Mouse (Mus musculus): ENCODE measurements around the gene Rarg. TPM values are rescaled to one million over a fixed set of nuclear protein-coding genes. Genes with fewer than 3 reads are reported as not detected.

Rarg gene
- total RNA-seq (2014; rRNA removed): 6.5 and 12.3 TPM in 2 replicates
- polyA plus RNA-seq (2015; fragmentation: Nextera tagmentation; extraction: Ambion mirVana): 4.5 and 4.6 TPM in 2 replicates

DNA sequence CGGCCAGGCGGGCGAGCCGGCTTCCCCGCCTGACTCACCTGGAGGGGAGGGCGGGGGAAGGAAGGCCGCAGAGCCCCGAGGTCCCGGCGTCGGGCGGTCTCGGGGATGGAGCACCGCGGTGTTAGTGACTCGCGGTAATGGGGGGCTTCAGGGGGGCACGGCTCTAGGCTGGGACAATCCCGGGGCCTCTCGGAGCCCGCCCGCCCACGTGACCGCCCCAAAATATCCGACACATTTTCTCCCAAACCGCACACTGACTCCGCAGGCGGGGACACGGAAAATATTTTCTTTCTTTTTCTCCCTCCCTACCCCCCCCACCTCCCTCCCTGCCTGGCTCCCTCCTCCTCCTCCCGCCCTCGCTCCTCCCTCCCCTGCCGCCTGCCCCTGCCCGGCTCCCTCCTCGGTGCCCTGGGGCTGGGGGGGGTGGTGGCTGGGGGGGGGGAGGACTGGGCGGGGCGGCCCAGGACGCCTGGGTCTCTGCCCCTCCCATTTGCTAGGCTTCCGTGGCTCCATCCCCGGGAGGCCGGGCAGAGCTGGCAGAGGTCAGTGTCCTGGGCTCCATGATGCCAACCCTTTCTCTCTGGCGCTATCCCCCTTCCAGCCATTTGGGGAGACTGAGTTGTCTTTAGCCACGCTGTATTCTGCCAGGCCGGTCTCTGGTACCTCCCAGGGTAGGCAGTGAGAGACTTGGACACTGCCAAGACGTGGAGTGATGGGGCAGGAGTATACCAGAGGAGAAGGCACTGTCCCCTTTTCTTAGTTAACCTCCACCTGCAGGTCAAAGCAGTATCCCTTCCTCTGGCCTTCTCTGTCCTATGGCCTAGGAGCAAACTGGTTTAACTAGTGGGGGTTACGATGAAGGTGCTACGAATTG, at the start of gene Rarg:
TSS of gene Rarg (minus strand) at position 316 of the 874 bp plus-strand sequence.
- TF ChIP-seq CTCF (IDR thresholded peaks at IDR 0.05; ENCODE audit: low read depth): no peak
- peaks cover 4% of the 10 kb centered on the region; the same call in 1 of the 2 replicates for H3K27me3 ChIP-seq (ENCODE audit: insufficient read depth, low read length)
- peak; percentile 48 for ATAC-seq
- H3K4me2 ChIP-seq (ENCODE audit: low read depth): peak within 1 kb of the TSS; percentile 96
- H3K27ac ChIP-seq (ENCODE audit: low read depth, low read length): no peak within 1 kb of the TSS
- no peaks in the 10 kb centered on the region for H3K9me3 ChIP-seq (ENCODE audit: low read length)
- peak; percentile 20 for DNase-seq
- no peaks in the 10 kb centered on the region for H3K36me3 ChIP-seq (ENCODE audit: insufficient read depth)
- H3K4me3 ChIP-seq (ENCODE audit: low read depth, low read length): peak within 1 kb of the TSS; percentile 55
- WGBS: under 1% methylated on average over 37 of the region's 46 CpGs
- peak within 1 kb of the TSS; percentile 65 for H3K9ac ChIP-seq
- H3K4me1 ChIP-seq (ENCODE audit: insufficient read depth): peaks cover 10% of the 10 kb centered on the region; the same call in 1 of the 2 replicates

DNA sequence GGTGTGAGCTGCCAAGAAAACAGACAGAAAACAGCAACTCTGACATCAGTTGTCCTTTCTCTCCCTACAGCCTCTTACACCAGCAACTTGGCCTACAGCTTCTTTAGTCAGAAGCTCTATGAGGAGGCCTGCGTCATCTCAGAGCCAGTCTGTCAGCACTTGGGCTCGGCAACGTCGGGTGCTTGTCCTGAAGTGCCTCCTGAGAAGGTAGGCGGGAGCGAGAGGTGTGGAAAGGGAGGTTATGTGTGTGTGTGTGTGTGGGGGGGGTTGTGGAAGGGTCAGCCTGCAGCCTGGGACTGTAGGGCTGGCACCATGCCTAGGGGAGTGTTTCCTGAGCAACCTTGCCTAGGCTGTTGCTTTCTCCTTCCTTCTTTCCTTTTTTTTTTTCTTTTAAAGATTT, 45.2 kb upstream of the Rarg start:
- 0 out of 2 replicates have a peak, but pooled peaks cover 3% of the 10 kb centered on the region for H3K36me3 ChIP-seq (ENCODE audit: insufficient read depth)
- no peaks in the 10 kb centered on the region for H3K4me1 ChIP-seq (ENCODE audit: insufficient read depth)
- H3K9ac ChIP-seq: no peak overlapping the region
- no peak overlapping the region for H3K27ac ChIP-seq (ENCODE audit: low read depth, low read length)
- no peak overlapping the region for H3K4me2 ChIP-seq (ENCODE audit: low read depth)
- no peak for TF ChIP-seq CTCF (IDR thresholded peaks at IDR 0.05; ENCODE audit: low read depth)
- H3K9me3 ChIP-seq (ENCODE audit: low read length): no peaks in the 10 kb centered on the region
- no peaks in the 10 kb centered on the region for H3K27me3 ChIP-seq (ENCODE audit: insufficient read depth, low read length)
- no peak overlapping the region for H3K4me3 ChIP-seq (ENCODE audit: low read depth, low read length)
- ATAC-seq: no peak
- DNase-seq: no peak
- 95% methylated on average over 6 of the region's 6 CpGs for WGBS

DNA sequence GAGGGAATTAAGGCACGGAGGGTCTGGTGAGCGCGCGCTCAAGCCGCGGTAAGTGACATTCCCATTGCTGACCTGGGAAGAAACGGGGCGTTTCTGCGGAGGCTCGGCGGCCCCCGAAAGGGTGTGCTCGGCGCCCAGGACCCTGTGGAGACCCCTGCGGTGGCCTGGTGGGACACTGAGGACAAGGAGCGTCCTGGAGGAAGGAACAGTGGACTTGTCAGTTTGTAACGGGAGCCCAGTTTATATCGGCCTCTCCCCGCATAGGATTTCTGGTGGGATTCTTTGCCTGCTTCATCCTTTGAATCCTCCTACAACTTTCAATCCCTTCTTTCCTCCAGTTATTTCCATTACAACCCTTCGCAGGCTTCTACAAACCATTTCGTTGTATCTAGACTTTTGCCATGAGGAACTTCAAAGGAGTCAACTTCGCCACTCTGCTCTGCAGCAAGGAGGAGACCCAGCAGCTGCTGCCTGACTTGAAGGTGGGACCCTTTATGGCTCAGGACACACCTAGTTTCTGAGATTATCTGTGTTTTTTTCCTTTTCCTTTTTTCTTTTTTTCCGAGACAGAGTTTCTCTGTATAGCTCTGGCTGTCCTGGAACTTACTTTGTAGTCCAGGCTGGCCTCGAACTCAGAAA, 39.2 kb upstream of the Rarg start:
- ATAC-seq (0 out of 2 replicates have a peak, but pooled peaks have one; percentile 6), DNase-seq (no peak)
- 7% methylated on average over 24 of the region's 24 CpGs for WGBS
- Histone ChIP-seq H3K36me3 (ENCODE audit: insufficient read depth) (0 out of 2 replicates have a peak, but pooled peaks cover 3% of the 10 kb centered on the region), H3K9ac (0 out of 2 replicates have a peak overlapping the region, but pooled peaks have one; percentile 10), H3K27ac (ENCODE audit: low read depth, low read length) (no peak overlapping the region), H3K4me2 (ENCODE audit: low read depth) (peak overlapping the region; percentile 99), H3K9me3 (ENCODE audit: low read length) (no peaks in the 10 kb centered on the region), H3K4me1 (ENCODE audit: insufficient read depth) (peaks cover 7% of the 10 kb centered on the region), H3K4me3 (ENCODE audit: low read depth, low read length) (peak overlapping the region; percentile 49), H3K27me3 (ENCODE audit: insufficient read depth, low read length) (no peaks in the 10 kb centered on the region)
- TF ChIP-seq CTCF (IDR thresholded peaks at IDR 0.05; ENCODE audit: low read depth): no peak

DNA sequence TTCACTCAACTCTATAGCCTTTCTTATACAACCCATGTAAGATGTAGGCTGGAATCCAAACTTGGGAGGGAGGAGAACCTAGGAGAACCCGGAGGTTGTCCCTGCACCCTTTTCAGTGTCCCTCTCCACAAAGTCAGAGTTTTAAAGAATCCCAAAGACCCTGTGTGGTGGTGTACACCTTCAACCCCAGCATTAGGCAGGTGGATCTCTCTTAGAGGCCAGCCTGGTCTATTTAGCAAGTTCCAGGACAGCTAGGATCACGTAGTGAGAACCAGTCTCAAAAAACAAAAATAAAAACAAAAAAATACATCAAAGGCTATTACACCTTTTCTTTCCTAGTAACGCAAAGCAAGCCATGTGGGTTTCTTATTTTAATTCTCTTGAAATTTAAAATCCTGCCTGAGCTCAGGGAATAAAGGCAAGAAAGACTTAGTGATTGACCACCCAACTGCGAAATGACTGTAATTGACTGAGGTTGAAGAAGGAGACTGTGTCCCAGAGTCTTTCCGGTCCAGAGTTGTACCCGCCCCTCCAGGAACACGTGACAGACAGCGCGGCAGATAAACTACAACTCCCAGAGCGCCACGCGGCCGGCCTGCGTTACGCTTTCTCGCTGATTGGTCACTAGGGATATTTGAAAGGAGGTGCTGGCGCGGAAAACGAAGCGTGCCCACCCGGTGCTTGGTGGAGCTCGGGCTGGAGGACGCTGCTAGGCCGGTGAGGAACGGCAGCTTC, 38.5 kb upstream of the Rarg start, which contains the start of gene Espl1:
TSS of gene Espl1 (plus strand) at position 634 of the 735 bp plus-strand sequence.
- H3K4me1 ChIP-seq (ENCODE audit: insufficient read depth): peaks cover 7% of the 10 kb centered on the region
- peak within 1 kb of the TSS; percentile 49 for H3K4me3 ChIP-seq (ENCODE audit: low read depth, low read length)
- no peak for TF ChIP-seq CTCF (IDR thresholded peaks at IDR 0.05; ENCODE audit: low read depth)
- 0 out of 2 replicates have a peak, but pooled peaks cover 3% of the 10 kb centered on the region for H3K36me3 ChIP-seq (ENCODE audit: insufficient read depth)
- no peak within 1 kb of the TSS for H3K27ac ChIP-seq (ENCODE audit: low read depth, low read length)
- H3K9me3 ChIP-seq (ENCODE audit: low read length): no peaks in the 10 kb centered on the region
- peak; percentile 100 for ATAC-seq
- 7% methylated on average over 25 of the region's 25 CpGs for WGBS
- H3K9ac ChIP-seq: peak within 1 kb of the TSS; percentile 14; the same call in 1 of the 2 replicates
- peak within 1 kb of the TSS; percentile 99 for H3K4me2 ChIP-seq (ENCODE audit: low read depth)
- no peaks in the 10 kb centered on the region for H3K27me3 ChIP-seq (ENCODE audit: insufficient read depth, low read length)
- DNase-seq: peak; percentile 96

DNA sequence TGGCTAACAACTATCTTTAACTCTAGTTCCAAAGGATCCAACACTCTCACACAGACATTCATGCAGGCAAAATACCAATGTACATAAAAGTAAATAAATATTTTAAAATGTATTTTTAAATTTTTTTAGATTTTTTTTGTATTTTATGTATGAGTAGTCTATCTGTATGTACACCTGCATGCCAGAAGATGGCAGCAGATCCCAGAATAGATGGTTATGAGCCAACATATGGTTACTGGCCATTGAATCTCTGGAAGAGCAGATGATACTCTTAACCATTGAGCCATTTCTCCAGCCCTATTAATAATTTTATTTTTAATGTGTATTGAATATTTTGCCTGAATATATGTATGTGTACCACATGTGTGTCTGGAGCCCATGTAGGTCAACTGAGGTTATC, 30.1 kb upstream of the Rarg start:
- Histone ChIP-seq H3K27me3 (ENCODE audit: insufficient read depth, low read length) (no peaks in the 10 kb centered on the region), H3K27ac (ENCODE audit: low read depth, low read length) (no peak overlapping the region), H3K9me3 (ENCODE audit: low read length) (no peaks in the 10 kb centered on the region), H3K36me3 (ENCODE audit: insufficient read depth) (0 out of 2 replicates have a peak, but pooled peaks cover 8% of the 10 kb centered on the region), H3K9ac (no peak overlapping the region), H3K4me2 (ENCODE audit: low read depth) (no peak overlapping the region), H3K4me1 (ENCODE audit: insufficient read depth) (no peaks in the 10 kb centered on the region), H3K4me3 (ENCODE audit: low read depth, low read length) (no peak overlapping the region)
- DNase-seq (peak; percentile 53), ATAC-seq (no peak)
- TF ChIP-seq CTCF (IDR thresholded peaks at IDR 0.05; ENCODE audit: low read depth): peak; percentile 60

DNA sequence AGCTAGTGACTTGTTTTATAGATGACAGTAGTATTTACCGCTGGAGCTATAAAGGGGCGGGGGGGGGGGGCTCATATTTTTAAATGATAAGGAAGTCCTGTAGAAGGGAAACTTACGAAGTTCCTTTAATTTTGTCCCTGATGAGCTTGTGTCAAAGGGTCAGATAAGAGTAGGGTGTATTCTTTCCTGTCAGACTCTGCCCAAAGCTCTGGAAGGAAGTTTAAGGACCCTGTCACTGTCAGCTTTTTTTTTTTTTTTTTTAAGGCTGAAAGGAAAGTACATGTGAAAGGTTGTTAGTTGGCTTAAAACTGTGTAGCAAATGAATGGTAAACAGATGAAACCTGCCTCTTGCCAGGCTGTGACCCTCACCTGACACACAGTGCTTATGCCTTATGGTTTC, 26.3 kb upstream of the Rarg start:
- no peak overlapping the region for H3K9ac ChIP-seq
- WGBS: 80% methylated on average over 3 of the region's 3 CpGs
- no peak overlapping the region for H3K4me3 ChIP-seq (ENCODE audit: low read depth, low read length)
- H3K9me3 ChIP-seq (ENCODE audit: low read length): no peaks in the 10 kb centered on the region
- H3K4me2 ChIP-seq (ENCODE audit: low read depth): no peak overlapping the region
- 0 out of 2 replicates have a peak, but pooled peaks cover 5% of the 10 kb centered on the region for H3K4me1 ChIP-seq (ENCODE audit: insufficient read depth)
- no peak for TF ChIP-seq CTCF (IDR thresholded peaks at IDR 0.05; ENCODE audit: low read depth)
- H3K36me3 ChIP-seq (ENCODE audit: insufficient read depth): peaks cover 21% of the 10 kb centered on the region
- no peak for ATAC-seq
- H3K27ac ChIP-seq (ENCODE audit: low read depth, low read length): no peak overlapping the region
- DNase-seq: no peak
- H3K27me3 ChIP-seq (ENCODE audit: insufficient read depth, low read length): no peaks in the 10 kb centered on the region
